Mouse (Mus musculus) E14TG2a.4 (cell line): Measurements from ENCODE around the gene Trp73.

Experiments used
- H3K27me3 ChIP-seq: 2 replicates; pipeline ENCODE4 v1.6.1; 2014; ENCODE audit warnings: low read length, control low read depth; ENCODE audit not compliant: insufficient read depth
- H3K36me3 ChIP-seq: 2 replicates; pipeline ENCODE4 v1.6.1; 2014; ENCODE audit warnings: low read length, control low read depth; ENCODE audit not compliant: insufficient read depth
- H3K4me1 ChIP-seq: replicated peaks from 2 replicates; pipeline ENCODE4 v1.6.1; 2014; ENCODE audit warnings: low read depth, low read length, control low read depth
- H3K4me3 ChIP-seq: replicated peaks from 2 replicates; pipeline ENCODE4 v1.5.1; 2014; ENCODE audit warnings: mild to moderate bottlenecking, low read length
- H3K9me3 ChIP-seq: 2 replicates; pipeline ENCODE4 v1.6.1; 2014; ENCODE audit warnings: low read length, control low read depth
- CTCF ChIP-seq: conservative IDR thresholded peaks from 2 replicates; pipeline ENCODE4 v1.5.1; 2014; ENCODE audit warnings: low read length
- NANOG ChIP-seq: IDR thresholded peaks from 2 replicates; pipeline ENCODE4 v1.6.1; 2014; ENCODE audit warnings: borderline replicate concordance, low read length, mixed read lengths
- POU5F1 ChIP-seq: IDR thresholded peaks from 2 replicates; pipeline ENCODE4 v1.6.1; 2014; ENCODE audit warnings: low read length, borderline replicate concordance

Gene Trp73

DNA sequence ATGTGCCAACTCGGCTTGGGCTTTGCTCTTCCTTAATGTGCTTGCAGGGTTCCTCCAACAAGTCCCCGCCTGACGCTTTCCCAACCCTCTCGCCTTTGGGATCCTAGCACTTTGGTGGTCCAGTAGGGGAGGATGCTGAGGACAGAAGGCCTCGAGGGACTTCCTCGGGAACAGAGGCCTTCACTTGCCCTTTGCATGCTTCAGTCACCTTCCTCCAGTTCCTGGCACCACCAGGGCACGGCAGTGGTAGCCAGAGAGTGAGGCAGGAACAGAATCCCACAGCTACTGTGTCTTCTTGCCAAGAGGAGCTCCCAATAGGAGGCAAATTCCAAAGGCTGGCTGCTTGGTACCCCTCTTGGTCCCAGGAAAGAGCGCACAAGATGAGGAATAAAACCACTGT, 36.6 kb downstream of the Trp73 start:
- TF ChIP-seq NANOG = no peak
- Histone ChIP-seq H3K4me1 (peaks cover 31% of the 10 kb centered on the region), H3K27me3 (peaks cover 86% of the 10 kb centered on the region), H3K36me3 (no peaks in the 10 kb centered on the region), H3K4me3 (no peak overlapping the region), H3K9me3 (no peaks in the 10 kb centered on the region)

DNA sequence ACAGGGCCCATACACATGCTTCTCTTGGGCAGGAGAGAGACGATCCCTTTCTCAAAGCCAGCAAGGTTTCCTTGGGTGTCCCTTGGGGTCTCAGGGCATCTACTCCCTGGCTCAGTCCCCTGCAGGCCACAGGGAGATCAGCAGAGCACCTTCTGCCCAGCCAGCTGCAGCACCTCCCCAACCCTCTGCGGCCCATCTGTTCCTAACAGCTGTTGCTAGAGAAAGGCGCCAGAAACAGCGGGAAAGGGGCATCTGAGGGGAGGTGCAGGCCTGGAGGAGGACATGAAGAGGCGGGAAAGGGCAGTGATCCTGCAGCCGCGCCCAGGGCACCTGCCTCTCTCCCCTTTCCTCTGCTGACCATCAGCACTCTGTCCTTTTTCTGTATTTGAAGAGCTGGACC, 40.6 kb downstream of the Trp73 start:
- Histone ChIP-seq H3K36me3 (no peaks in the 10 kb centered on the region), H3K27me3 (peaks cover 84% of the 10 kb centered on the region), H3K4me3 (no peak overlapping the region), H3K9me3 (no peaks in the 10 kb centered on the region), H3K4me1 (peaks cover 45% of the 10 kb centered on the region)
- no peak for TF ChIP-seq CTCF
- TF ChIP-seq POU5F1 = no peak
- TF ChIP-seq NANOG = no peak

DNA sequence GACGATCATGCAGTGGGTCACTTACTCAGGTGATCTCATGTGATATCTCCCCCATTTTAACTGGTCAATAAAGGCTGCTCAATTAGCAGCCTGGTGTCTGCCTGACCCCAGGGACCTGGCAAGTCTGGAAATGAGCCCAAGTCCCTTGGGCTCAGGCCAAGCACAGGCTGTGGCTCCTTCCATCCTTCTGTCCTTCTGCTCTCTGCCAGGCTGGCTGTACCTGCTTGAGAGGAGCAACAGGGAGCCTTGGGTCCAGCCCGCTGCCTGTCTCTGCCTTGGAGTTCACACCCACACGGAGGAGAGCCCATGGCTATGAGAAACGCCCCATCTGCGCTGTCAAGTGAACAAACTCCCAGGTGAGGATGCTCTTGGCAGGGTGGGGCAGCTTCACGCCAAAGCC, 43.9 kb downstream of the Trp73 start:
- H3K4me1 ChIP-seq = peaks cover 43% of the 10 kb centered on the region

DNA sequence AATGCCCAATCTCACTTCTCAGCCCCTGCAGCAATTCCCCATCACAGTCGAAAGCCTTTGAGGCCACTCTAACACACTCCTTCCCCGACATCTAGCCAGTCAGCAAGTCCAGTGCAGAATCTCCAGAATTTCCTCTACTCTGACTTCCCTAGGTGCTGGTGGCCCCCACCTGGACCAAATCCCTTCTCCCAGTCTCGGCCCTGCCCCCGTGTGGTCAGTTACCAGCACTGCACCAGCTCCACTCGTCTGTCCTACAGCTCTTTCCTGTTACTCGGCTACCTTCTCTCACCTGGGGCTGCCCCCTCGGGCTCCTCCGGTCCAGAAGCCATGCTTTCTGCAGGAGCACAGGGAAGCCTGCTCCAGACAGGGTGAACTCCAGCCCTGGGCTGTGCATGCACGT, 46.8 kb downstream of the Trp73 start:
- Histone ChIP-seq H3K36me3 (no peaks in the 10 kb centered on the region), H3K4me3 (no peak overlapping the region), H3K9me3 (no peaks in the 10 kb centered on the region), H3K27me3 (peaks cover 63% of the 10 kb centered on the region), H3K4me1 (peaks cover 60% of the 10 kb centered on the region)
- TF ChIP-seq NANOG (no peak), CTCF (peak; percentile 91), POU5F1 (no peak)

More for the DNA sequence above, 43.9 kb downstream of the Trp73 start:
- TF ChIP-seq POU5F1 (no peak), CTCF (no peak), NANOG (no peak)
- H3K36me3 ChIP-seq = no peaks in the 10 kb centered on the region
- H3K4me3 ChIP-seq = peak overlapping the region; percentile 59
- H3K27me3 ChIP-seq = peaks cover 68% of the 10 kb centered on the region
- no peaks in the 10 kb centered on the region for H3K9me3 ChIP-seq

DNA sequence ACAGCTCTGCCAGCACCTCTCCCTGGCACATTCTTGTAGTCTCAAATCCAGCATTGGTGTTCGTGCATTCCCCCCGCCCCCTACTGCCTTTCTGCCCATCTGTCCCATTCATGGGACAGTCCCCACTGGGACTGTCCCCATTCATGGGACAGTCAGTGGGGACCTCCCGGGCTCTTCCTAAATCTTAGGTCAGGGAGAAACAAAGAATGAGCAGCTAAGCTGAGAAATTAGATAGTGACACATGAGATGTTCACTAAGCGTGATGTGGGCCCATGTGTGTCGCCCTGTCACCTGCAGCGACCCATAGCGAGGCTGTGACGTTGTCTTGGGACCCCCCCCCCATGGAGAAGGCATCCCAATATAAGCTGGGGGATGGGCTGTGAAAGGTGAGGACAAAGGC, 48.7 kb downstream of the Trp73 start:
- Histone ChIP-seq H3K36me3 (no peaks in the 10 kb centered on the region), H3K4me1 (peaks cover 57% of the 10 kb centered on the region), H3K4me3 (no peak overlapping the region), H3K27me3 (peaks cover 69% of the 10 kb centered on the region), H3K9me3 (no peaks in the 10 kb centered on the region)
- TF ChIP-seq CTCF (no peak), POU5F1 (no peak), NANOG (no peak)

DNA sequence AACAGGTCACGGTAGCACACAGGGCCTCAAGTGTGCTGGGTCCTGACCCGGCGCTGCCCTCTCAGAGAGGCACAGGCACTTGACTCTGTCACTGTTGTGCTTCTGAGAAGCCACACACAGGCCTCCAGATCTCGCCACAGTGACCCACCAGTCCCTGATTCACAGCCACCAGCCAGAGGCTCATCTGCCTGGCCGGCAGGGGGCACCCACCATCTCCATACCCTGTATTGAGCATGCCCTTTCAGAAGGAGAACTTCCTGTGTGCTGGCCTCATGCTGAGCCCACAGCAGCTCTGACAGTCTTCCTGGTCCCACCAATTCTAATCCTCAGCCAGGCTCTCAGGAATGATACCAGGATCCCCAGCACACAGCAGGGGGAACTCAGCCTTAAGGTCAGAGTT, 50.8 kb downstream of the Trp73 start:
- H3K36me3 ChIP-seq = no peaks in the 10 kb centered on the region
- no peaks in the 10 kb centered on the region for H3K9me3 ChIP-seq
- H3K27me3 ChIP-seq = peaks cover 66% of the 10 kb centered on the region
- no peak overlapping the region for H3K4me3 ChIP-seq
- H3K4me1 ChIP-seq = peaks cover 57% of the 10 kb centered on the region
- no peak for TF ChIP-seq NANOG
- peak; percentile 28 for TF ChIP-seq CTCF

DNA sequence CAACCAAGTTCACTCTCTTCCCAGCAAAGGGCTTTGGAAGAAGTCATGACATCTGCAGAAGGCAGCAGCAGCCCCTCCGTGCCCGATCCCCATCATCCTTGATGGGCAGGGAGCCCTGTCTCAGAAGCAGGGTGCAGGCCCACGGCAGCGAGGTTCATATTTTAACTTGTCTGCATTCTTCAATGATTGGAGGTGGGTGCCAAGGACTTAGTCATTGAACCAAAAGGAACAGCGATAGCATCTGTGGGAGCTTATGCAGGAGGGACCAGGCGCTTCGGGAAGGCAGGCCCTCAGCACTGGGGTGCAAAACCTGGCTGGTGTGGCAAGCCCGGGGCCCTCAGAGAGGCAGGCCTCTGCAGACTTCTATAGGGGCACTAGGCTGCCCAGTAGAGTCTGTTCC, 53.6 kb downstream of the Trp73 start:
- TF ChIP-seq NANOG (no peak), CTCF (no peak), POU5F1 (no peak)

DNA sequence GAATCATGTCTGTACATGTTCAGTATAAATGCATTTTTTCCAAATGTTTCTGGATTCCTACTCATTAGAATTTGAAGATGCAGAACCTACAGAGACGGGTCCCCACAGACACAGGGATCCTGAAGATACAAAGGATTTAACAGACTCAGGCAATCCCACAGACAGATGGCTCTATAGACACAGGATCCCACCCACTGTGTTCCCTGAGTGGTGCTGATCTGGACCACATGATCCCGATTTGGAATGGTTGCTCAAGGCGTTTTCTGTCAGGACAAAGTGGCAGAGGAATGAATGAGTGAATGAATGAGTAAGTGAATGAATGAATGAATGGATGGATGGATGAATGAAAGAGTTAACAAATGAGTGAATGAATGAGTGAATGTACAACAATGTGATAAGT, 54.2 kb downstream of the Trp73 start:
- Histone ChIP-seq H3K4me3 (no peak overlapping the region), H3K36me3 (no peaks in the 10 kb centered on the region), H3K27me3 (peaks cover 51% of the 10 kb centered on the region), H3K9me3 (no peaks in the 10 kb centered on the region), H3K4me1 (peaks cover 78% of the 10 kb centered on the region)
- TF ChIP-seq CTCF = no peak
- no peak for TF ChIP-seq POU5F1
- peak; percentile 60; the same call in 1 of the 2 replicates for TF ChIP-seq NANOG

More for the DNA sequence above, 53.6 kb downstream of the Trp73 start:
- no peak overlapping the region for H3K4me3 ChIP-seq
- no peaks in the 10 kb centered on the region for H3K36me3 ChIP-seq
- H3K9me3 ChIP-seq = no peaks in the 10 kb centered on the region
- peaks cover 54% of the 10 kb centered on the region for H3K27me3 ChIP-seq
- H3K4me1 ChIP-seq = peaks cover 74% of the 10 kb centered on the region

DNA sequence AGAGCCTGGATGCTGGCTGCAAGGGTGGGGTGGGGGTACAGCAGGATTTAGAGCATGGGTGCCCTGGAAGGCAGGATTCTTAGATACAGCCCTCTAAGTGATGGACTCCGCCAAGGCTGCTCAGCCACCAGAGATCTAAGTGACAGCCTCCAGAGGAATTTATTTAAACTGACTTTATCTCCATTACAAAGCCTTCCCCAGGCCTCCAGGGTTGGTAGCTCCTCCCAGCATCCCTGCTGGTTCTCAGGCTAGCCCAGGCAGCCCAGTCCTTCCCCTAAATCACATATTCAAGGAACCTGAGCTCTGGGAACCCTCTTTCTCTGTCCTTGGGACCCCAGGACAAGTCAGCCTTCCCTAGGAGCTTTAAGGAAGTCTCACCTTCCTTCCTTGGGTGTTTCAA, 58.0 kb downstream of the Trp73 start:
- Histone ChIP-seq H3K27me3 (peaks cover 47% of the 10 kb centered on the region), H3K9me3 (no peaks in the 10 kb centered on the region), H3K4me3 (peak overlapping the region; percentile 76), H3K4me1 (peaks cover 78% of the 10 kb centered on the region), H3K36me3 (no peaks in the 10 kb centered on the region)
- TF ChIP-seq NANOG (no peak), CTCF (no peak), POU5F1 (peak; percentile 8; the same call in 1 of the 2 replicates)
